Mouse (Mus musculus) midbrain, embryonic 11.5 days (tissue): ENCODE measurements around the gene Gm6096. TPM values are rescaled to one million over a fixed set of nuclear protein-coding genes. Genes with fewer than 3 reads are reported as not detected.
A peak's percentile ranks its signal among the peaks of the same experiment; 100 is the strongest.
"Not testable (repeated sequence)": the region's sequence is repeated elsewhere in the genome, so short reads cannot be mapped to it uniquely, and the experiment has no call there.

Source experiments
- ATAC-seq: fragments of 200-750 bp; cut with Nextera tagmentation; 2 replicates; pipeline ENCODE4 v1.8.0; 2017; ENCODE audit warnings: moderate TSS enrichment, moderate library complexity; ENCODE audit not compliant: low FRiP score
- DNase-seq: peaks from one replicate; pipeline ENCODE4 v3.0.0; 2015; ENCODE audit warnings: low spot score; ENCODE audit errors: missing footprints
- H3K27ac ChIP-seq: fragments of 300-500 bp; sonication (generic); 2 replicates; pipeline ENCODE4 v1.5.1; 2014; ENCODE audit warnings: low read depth, low read length
- H3K27me3 ChIP-seq: fragments of 300-500 bp; sonication (generic); 2 replicates; pipeline ENCODE4 v1.6.1; 2014; ENCODE audit warnings: mild to moderate bottlenecking, low read length, moderate library complexity, mixed read lengths; ENCODE audit not compliant: control insufficient read depth, insufficient read depth
- H3K36me3 ChIP-seq: fragments of 300-500 bp; sonication (generic); 2 replicates; pipeline ENCODE4 v1.6.1; 2014; ENCODE audit warnings: mild to moderate bottlenecking, low read length, moderate library complexity, mixed read lengths; ENCODE audit not compliant: control insufficient read depth, insufficient read depth
- H3K4me1 ChIP-seq: fragments of 300-500 bp; sonication (generic); 2 replicates; pipeline ENCODE4 v1.6.1; 2014; ENCODE audit warnings: low read length; ENCODE audit not compliant: control insufficient read depth, insufficient read depth
- H3K4me2 ChIP-seq: fragments of 300-500 bp; sonication (generic); 2 replicates; pipeline ENCODE4 v1.6.1; 2014; ENCODE audit warnings: mild to moderate bottlenecking, moderate library complexity
- H3K4me3 ChIP-seq: fragments of 300-500 bp; sonication (generic); 2 replicates; pipeline ENCODE4 v1.5.1; 2014; ENCODE audit warnings: low read depth, low read length
- H3K9ac ChIP-seq: fragments of 300-500 bp; sonication (generic); 2 replicates; pipeline ENCODE4 v1.6.1; 2014; ENCODE audit warnings: low read length
- H3K9me3 ChIP-seq: fragments of 300-500 bp; sonication (generic); 2 replicates; pipeline ENCODE4 v1.6.1; 2016; ENCODE audit warnings: low read length; ENCODE audit not compliant: control insufficient read depth
- WGBS: fragments of 180-500 bp; shearing (Covaris S2); extraction: QIAGEN DNeasy Blood & Tissue Kit; methylation state at CpG from one replicate; pipeline ENCODE4 v1.1.7; 2014; 5-methylcytosine and 5-hydroxymethylcytosine counted together
- polyA plus RNA-seq: library from polyadenylated mRNA; unstranded; fragments of >200 nt; fragmentation: Nextera tagmentation; extraction: Ambion mirVana; gene quantifications from 2 replicates; pipeline ENCODE4 v1.2.1, GENCODE M21; 2014

The Gm6096 gene
- polyA plus RNA-seq: 0.44 TPM in 1 of 2 replicates, not detected in the other

DNA sequence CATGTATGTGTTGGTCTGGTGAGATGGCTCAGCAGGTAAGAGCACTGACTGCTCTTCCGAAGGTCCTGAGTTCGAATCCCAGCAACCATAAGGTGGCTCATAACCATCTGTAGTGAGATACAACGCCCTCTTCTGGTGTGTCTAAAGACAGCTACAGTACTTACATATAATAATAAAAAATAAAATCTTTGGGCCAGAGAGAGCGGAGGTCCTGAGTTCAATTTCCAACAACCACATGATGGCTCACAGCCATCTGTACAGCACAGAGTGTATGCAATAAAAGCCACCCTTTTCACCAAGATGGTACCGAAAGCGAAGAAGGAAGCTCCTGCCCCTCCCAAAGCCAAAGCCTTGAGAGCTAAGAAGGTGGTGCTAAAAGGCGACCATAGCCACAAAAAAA is at the start of gene Gm6096:
Gm6096 (plus strand) TSS at position 301 of the 400 bp plus-strand sequence.
- WGBS: 93% methylated on average over 7 of the region's 7 CpGs
- DNase-seq (no peak), ATAC-seq (no peak)
- no peaks in the 10 kb centered on the region for H3K27me3 ChIP-seq
- no peak within 1 kb of the TSS for H3K4me3 ChIP-seq
- H3K4me2 ChIP-seq: no peak within 1 kb of the TSS
- H3K4me1 ChIP-seq: no peaks in the 10 kb centered on the region
- no peaks in the 10 kb centered on the region for H3K9me3 ChIP-seq
- no peak within 1 kb of the TSS for H3K9ac ChIP-seq
- no peaks in the 10 kb centered on the region; the same call in 1 of the 2 replicates for H3K36me3 ChIP-seq
- no peak within 1 kb of the TSS for H3K27ac ChIP-seq

- H3K9ac ChIP-seq, H3K27ac ChIP-seq, H3K4me1 ChIP-seq, H3K4me2 ChIP-seq, H3K4me3 ChIP-seq, ATAC-seq, H3K9me3 ChIP-seq, DNase-seq, H3K27me3 ChIP-seq: not testable (repeated sequence)
- WGBS: 87% methylated on average over 10 of the region's 10 CpGs
- H3K36me3 ChIP-seq: peaks cover 38% of the 10 kb centered on the region
Measured at GRCm38 (mm10) chr7:34202147-34202546, 48.7 kb upstream of the Gm6096 start.

GRCm38 (mm10) chr7:34206331-34206730 is 44.5 kb upstream of the Gm6096 start:
- Histone ChIP-seq H3K4me3 (no peak overlapping the region), H3K27me3 (no peaks in the 10 kb centered on the region), H3K9ac (no peak overlapping the region), H3K36me3 (peaks cover 64% of the 10 kb centered on the region), H3K27ac (no peak overlapping the region), H3K9me3 (no peaks in the 10 kb centered on the region), H3K4me1 (no peaks in the 10 kb centered on the region), H3K4me2 (no peak overlapping the region)
- ATAC-seq (no peak), DNase-seq (peak; percentile 81)
- WGBS: 91% methylated on average over 6 of the region's 6 CpGs

GRCm38 (mm10) chr7:34208027-34208745 is 42.7 kb upstream of the Gm6096 start:
- Histone ChIP-seq H3K4me3 (no peak overlapping the region), H3K27me3 (no peaks in the 10 kb centered on the region), H3K4me2 (no peak overlapping the region), H3K27ac (no peak overlapping the region), H3K36me3 (peaks cover 64% of the 10 kb centered on the region), H3K9ac (no peak overlapping the region), H3K9me3 (no peaks in the 10 kb centered on the region), H3K4me1 (no peaks in the 10 kb centered on the region)
- peak; percentile 59 for DNase-seq
- ATAC-seq: no peak
- WGBS: 93% methylated on average over 9 of the region's 9 CpGs

GRCm38 (mm10) chr7:34213281-34213680 is 37.6 kb upstream of the Gm6096 start:
- Histone ChIP-seq H3K4me3 (no peak overlapping the region), H3K4me2 (no peak overlapping the region), H3K9me3 (no peaks in the 10 kb centered on the region), H3K27me3 (no peaks in the 10 kb centered on the region), H3K36me3 (peaks cover 42% of the 10 kb centered on the region), H3K27ac (no peak overlapping the region), H3K4me1 (no peaks in the 10 kb centered on the region), H3K9ac (no peak overlapping the region)
- 95% methylated on average over 7 of the region's 7 CpGs for WGBS
- DNase-seq (peak; percentile 14), ATAC-seq (no peak)

- ATAC-seq: no peak
- Histone ChIP-seq H3K4me3 (no peak overlapping the region), H3K36me3 (peaks cover 32% of the 10 kb centered on the region), H3K27me3 (no peaks in the 10 kb centered on the region), H3K4me1 (no peaks in the 10 kb centered on the region), H3K4me2 (no peak overlapping the region), H3K9ac (no peak overlapping the region), H3K9me3 (no peaks in the 10 kb centered on the region), H3K27ac (no peak overlapping the region)
- 90% methylated on average over 8 of the region's 8 CpGs for WGBS
- DNase-seq: peak; percentile 60
Measured at GRCm38 (mm10) chr7:34214644-34215043, 36.2 kb upstream of the Gm6096 start.

DNA sequence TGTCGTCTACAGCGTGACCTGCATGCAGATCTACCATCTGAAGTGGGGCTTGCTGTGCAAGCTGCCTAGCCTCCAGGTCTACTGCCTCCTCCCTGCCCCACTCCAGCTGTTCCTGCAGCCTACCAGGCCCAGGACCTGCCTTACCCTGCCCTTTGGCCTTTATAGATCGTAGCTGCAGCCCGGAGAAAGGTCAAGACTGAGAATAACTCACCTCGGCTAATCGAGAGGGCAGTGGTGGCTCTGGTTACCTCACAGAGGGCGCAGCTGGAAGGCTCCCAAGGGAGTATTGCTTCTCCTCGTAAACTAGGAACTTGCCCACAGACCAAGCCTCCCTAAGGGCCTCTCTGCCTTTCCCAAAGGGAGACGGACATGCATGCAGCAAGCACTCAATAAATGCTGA is 35.4 kb upstream of the Gm6096 start:
- DNase-seq (no peak), ATAC-seq (no peak)
- Histone ChIP-seq H3K36me3 (peaks cover 30% of the 10 kb centered on the region), H3K4me2 (no peak overlapping the region), H3K27ac (no peak overlapping the region), H3K4me3 (no peak overlapping the region), H3K27me3 (no peaks in the 10 kb centered on the region), H3K9ac (no peak overlapping the region), H3K9me3 (no peaks in the 10 kb centered on the region), H3K4me1 (no peaks in the 10 kb centered on the region)
- 91% methylated on average over 9 of the region's 9 CpGs for WGBS

- Histone ChIP-seq H3K4me2 (no peak overlapping the region), H3K9me3 (no peaks in the 10 kb centered on the region), H3K9ac (no peak overlapping the region), H3K36me3 (peaks cover 28% of the 10 kb centered on the region), H3K27me3 (no peaks in the 10 kb centered on the region), H3K4me3 (no peak overlapping the region), H3K27ac (no peak overlapping the region), H3K4me1 (no peaks in the 10 kb centered on the region)
- 91% methylated on average over 10 of the region's 10 CpGs for WGBS
- DNase-seq (peak; percentile 56), ATAC-seq (no peak)
Measured at GRCm38 (mm10) chr7:34216474-34216873, 34.4 kb upstream of the Gm6096 start.

DNA sequence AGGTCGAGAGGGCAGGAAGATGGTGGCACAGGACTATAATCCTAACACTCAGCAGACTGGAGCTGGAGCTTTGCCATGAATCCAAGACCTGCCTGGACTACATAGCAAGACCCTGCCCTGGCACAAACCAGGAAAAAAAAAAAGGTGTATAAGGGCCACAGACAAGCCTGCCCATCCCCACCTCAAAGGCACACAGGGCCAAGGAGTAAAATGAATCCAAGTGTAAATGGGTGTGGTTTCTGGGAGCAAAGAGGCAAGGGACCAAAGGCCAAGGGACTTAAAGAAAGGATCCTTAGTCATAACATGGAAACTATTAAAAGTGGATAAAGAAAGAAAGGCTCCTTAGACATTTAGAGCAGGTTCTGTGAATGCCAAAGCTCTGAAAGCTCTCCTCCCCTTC is 32.3 kb upstream of the Gm6096 start:
- DNase-seq: no peak
- Histone ChIP-seq H3K9me3 (no peaks in the 10 kb centered on the region), H3K9ac (no peak overlapping the region), H3K4me1 (no peaks in the 10 kb centered on the region), H3K27me3 (no peaks in the 10 kb centered on the region), H3K27ac (no peak overlapping the region), H3K4me3 (no peak overlapping the region), H3K36me3 (peaks cover 27% of the 10 kb centered on the region), H3K4me2 (no peak overlapping the region)
- WGBS: 79% methylated on average over 1 of the region's 1 CpGs
- no peak for ATAC-seq
